8 mouse cellular contexts compared by ENCODE assay signal in genomic region chr9:101078579-101078978, GRCm38 (mm10). TPM values are rescaled to one million over a fixed set of nuclear protein-coding genes. Genes with fewer than 3 reads are reported as not detected.
A peak's percentile ranks its signal among the peaks of the same experiment; 100 is the strongest.
DNase-seq lines count a peak whose midpoint lies in the region; ATAC-seq and TF ChIP-seq lines count a peak whose summit lies in the region.

No protein-coding gene starts in this region.

- H3K27me3 ChIP-seq in liver, adult 2 months (ENCODE audit: control insufficient read depth, insufficient read depth, low read length) = no peaks in the 10 kb centered on the region
- H3K27me3 ChIP-seq in embryonic facial prominence, embryonic 10.5 days (replicated peaks; ENCODE audit: low read depth, poor library complexity, severe bottlenecking) = no peaks in the 10 kb centered on the region
- H3K27me3 ChIP-seq in intestine, embryonic 16.5 days (replicated peaks; ENCODE audit: control insufficient read depth, insufficient read depth, low read length) = no peaks in the 10 kb centered on the region
- H3K27me3 ChIP-seq in neural tube, embryonic 14.5 days (ENCODE audit: control insufficient read depth, insufficient read depth, low read length) = no peaks in the 10 kb centered on the region; the same call in 1 of the 2 replicates

- WGBS in liver, adult 2 months = 49% methylated on average over 4 of the region's 4 CpGs
- WGBS in embryonic facial prominence, embryonic 10.5 days = 76% methylated on average over 4 of the region's 4 CpGs
- WGBS in intestine, embryonic 16.5 days = 62% methylated on average over 4 of the region's 4 CpGs
- 57% methylated on average over 4 of the region's 4 CpGs for WGBS in neural tube, embryonic 14.5 days

- H3K36me3 ChIP-seq in liver, adult 2 months (ENCODE audit: control insufficient read depth, insufficient read depth, low read length) = peaks cover 2% of the 10 kb centered on the region; the same call in 1 of the 2 replicates
- H3K36me3 ChIP-seq in embryonic facial prominence, embryonic 10.5 days (replicated peaks) = peaks cover 28% of the 10 kb centered on the region
- no peaks in the 10 kb centered on the region for H3K36me3 ChIP-seq in intestine, embryonic 16.5 days (ENCODE audit: control insufficient read depth, insufficient read depth, low read length)
- H3K36me3 ChIP-seq in neural tube, embryonic 14.5 days (ENCODE audit: control insufficient read depth, insufficient read depth, low read length) = no peaks in the 10 kb centered on the region

- no peak for ATAC-seq in intestine, embryonic 16.5 days
- no peak for ATAC-seq in neural tube, embryonic 14.5 days (ENCODE audit: low read depth)

- H3K9ac ChIP-seq in liver, adult 2 months (ENCODE audit: low read depth, low read length) = 0 out of 2 replicates have a peak overlapping the region, but pooled peaks have one; percentile 5
- H3K9ac ChIP-seq in intestine, embryonic 16.5 days (ENCODE audit: low read depth, low read length) = 0 out of 2 replicates have a peak overlapping the region, but pooled peaks have one; percentile 21
- no peak overlapping the region for H3K9ac ChIP-seq in neural tube, embryonic 14.5 days (replicated peaks; ENCODE audit: low read depth, low read length)

- no peak for TF ChIP-seq POLR2A in liver, adult 2 months (IDR thresholded peaks at IDR 0.05; ENCODE audit: extremely low read depth, insufficient read depth, low read length)

- 0 out of 2 replicates have a peak, but pooled peaks cover under 1% of the 10 kb centered on the region for H3K9me3 ChIP-seq in embryonic facial prominence, embryonic 10.5 days
- no peaks in the 10 kb centered on the region for H3K9me3 ChIP-seq in intestine, embryonic 16.5 days (ENCODE audit: control insufficient read depth, low read length)
- H3K9me3 ChIP-seq in neural tube, embryonic 14.5 days (ENCODE audit: control insufficient read depth, low read length) = no peaks in the 10 kb centered on the region

- peak overlapping the region; percentile 45 for H3K4me2 ChIP-seq in intestine, embryonic 16.5 days (ENCODE audit: low read depth, low read length)
- H3K4me2 ChIP-seq in neural tube, embryonic 14.5 days (ENCODE audit: low read depth, low read length) = peak overlapping the region; percentile 58

- H3K79me2 ChIP-seq in liver, adult 2 months (ENCODE audit: control insufficient read depth, insufficient read depth, low read length) = peaks cover 59% of the 10 kb centered on the region

- H3K4me3 ChIP-seq in liver, adult 2 months (ENCODE audit: insufficient read depth, low read depth, low read length) = no peak overlapping the region
- peak overlapping the region; percentile 99 for H3K4me3 ChIP-seq in embryonic facial prominence, embryonic 10.5 days
- peak overlapping the region; percentile 29 for H3K4me3 ChIP-seq in intestine, embryonic 16.5 days (ENCODE audit: low read length)
- H3K4me3 ChIP-seq in neural tube, embryonic 14.5 days (ENCODE audit: low read depth, low read length) = peak overlapping the region; percentile 18; the same call in 1 of the 2 replicates

- peaks cover 26% of the 10 kb centered on the region for H3K4me1 ChIP-seq in liver, adult 2 months (ENCODE audit: control insufficient read depth, insufficient read depth, low read length)
- H3K4me1 ChIP-seq in embryonic facial prominence, embryonic 10.5 days = peaks cover 38% of the 10 kb centered on the region
- peaks cover 19% of the 10 kb centered on the region for H3K4me1 ChIP-seq in intestine, embryonic 16.5 days (ENCODE audit: control insufficient read depth, insufficient read depth, low read length)
- H3K4me1 ChIP-seq in neural tube, embryonic 14.5 days (ENCODE audit: control insufficient read depth, insufficient read depth, low read length) = peaks cover 29% of the 10 kb centered on the region

- no peak overlapping the region for H3K27ac ChIP-seq in liver, adult 2 months (replicated peaks; ENCODE audit: insufficient read depth, low read depth, low read length)
- H3K27ac ChIP-seq in embryonic facial prominence, embryonic 10.5 days (replicated peaks) = no peak overlapping the region
- no peak overlapping the region for H3K27ac ChIP-seq in intestine, embryonic 16.5 days (ENCODE audit: low read length)
- H3K27ac ChIP-seq in neural tube, embryonic 14.5 days (ENCODE audit: low read depth, low read length) = no peak overlapping the region

- DNase-seq in liver, adult 2 months (ENCODE audit: extremely low read depth, low read depth, low spot score) = peak; percentile 40
- DNase-seq in liver = no peak
- no peak for DNase-seq in embryonic facial prominence, embryonic 10.5 days (ENCODE audit: low spot score)
- DNase-seq in layer of hippocampus, adult 9-11 months = no peak
- no peak for DNase-seq in left cerebral cortex, adult 11 months (ENCODE audit: low spot score)
- no peak for DNase-seq in gastrocnemius, postnatal 4 days (ENCODE audit: low spot score in 2 of 2)

- no peak for TF ChIP-seq CTCF in liver, adult 2 months (IDR thresholded peaks at IDR 0.05; ENCODE audit: low read depth, low read length)

RNA-seq across cellular contexts. Expression of gene Msl2, which starts 4.7 kb away (rescaled TPM):
- 13.6 and 19.1 TPM in 2 replicates for total RNA-seq in liver, adult 2 months (2014; rRNA removed)
- polyA plus RNA-seq in liver, adult 2 months (2012; rRNA removed) = 9.6 and 9.7 TPM in 2 replicates
- 5.0 and 5.2 TPM in 2 replicates for polyA plus RNA-seq in embryonic facial prominence, embryonic 10.5 days (2016; fragmentation: Nextera tagmentation; extraction: Ambion mirVana)
- polyA plus RNA-seq in intestine, embryonic 16.5 days (2015; fragmentation: Nextera tagmentation; extraction: Ambion mirVana) = 2.6 TPM in 2 replicates
- 7.4 and 7.8 TPM in 2 replicates for polyA plus RNA-seq in neural tube, embryonic 14.5 days (2014; fragmentation: Nextera tagmentation; extraction: Ambion mirVana)
- total RNA-seq in gastrocnemius, postnatal 4 days (2021) = 10 to 100 TPM; 32.1 to 35.0 TPM

RNA-seq across cellular contexts. Expression of gene Pccb, which starts 43.9 kb away (rescaled TPM):
- 118 and 119 TPM in 2 replicates for total RNA-seq in liver, adult 2 months (2014; rRNA removed)
- 185 and 192 TPM in 2 replicates for polyA plus RNA-seq in liver, adult 2 months (2012; rRNA removed)
- 13.2 and 14.4 TPM in 2 replicates for polyA plus RNA-seq in embryonic facial prominence, embryonic 10.5 days (2016; fragmentation: Nextera tagmentation; extraction: Ambion mirVana)
- 29.8 and 30.9 TPM in 2 replicates for polyA plus RNA-seq in intestine, embryonic 16.5 days (2015; fragmentation: Nextera tagmentation; extraction: Ambion mirVana)
- polyA plus RNA-seq in neural tube, embryonic 14.5 days (2014; fragmentation: Nextera tagmentation; extraction: Ambion mirVana) = 25.4 and 26.4 TPM in 2 replicates
- 10 to 100 TPM; 48.9 to 51.4 TPM for total RNA-seq in gastrocnemius, postnatal 4 days (2021)
